Mouse (Mus musculus) heart, adult 2 months (tissue): ENCODE data around the gene Olfr1416. TPM values are rescaled to one million over a fixed set of nuclear protein-coding genes. Genes with fewer than 3 reads are reported as not detected.

Source experiments
- DNase-seq, 2 experiments: peaks; one replicate each; pipeline ENCODE4 v3.0.0; 2021
- H3K27ac ChIP-seq: fragments of 200-600 bp; 2 replicates; pipeline ENCODE4 v1.8.1; 2022
- H3K27me3 ChIP-seq: fragments of 200-500 bp; 2 replicates; pipeline ENCODE4 v1.6.1; 2012; ENCODE audit warnings: mild to moderate bottlenecking, low read length, inconsistent platforms, mixed read lengths; ENCODE audit not compliant: control insufficient read depth, insufficient read depth
- H3K36me3 ChIP-seq: fragments of 200-500 bp; 2 replicates; pipeline ENCODE4 v1.6.1; 2012; ENCODE audit warnings: low read length, inconsistent platforms; ENCODE audit not compliant: control insufficient read depth, insufficient read depth
- H3K4me1 ChIP-seq: fragments of 200-500 bp; 2 replicates; pipeline ENCODE4 v1.6.1; 2011; ENCODE audit warnings: low read length; ENCODE audit not compliant: control insufficient read depth, insufficient read depth
- H3K4me3 ChIP-seq: fragments of 200-600 bp; 2 replicates; pipeline ENCODE4 v1.8.1; 2022
- H3K79me2 ChIP-seq: fragments of 200-500 bp; replicated peaks from 2 replicates; pipeline ENCODE4 v1.6.1; 2012; ENCODE audit warnings: mild to moderate bottlenecking, inconsistent platforms, low read length, moderate library complexity, mixed read lengths; ENCODE audit not compliant: control insufficient read depth, insufficient read depth
- H3K9ac ChIP-seq: fragments of 200-500 bp; 2 replicates; pipeline ENCODE4 v1.6.1; 2012; ENCODE audit warnings: low read depth, mild to moderate bottlenecking, control low read depth, inconsistent platforms, low read length, mixed read lengths
- CTCF ChIP-seq: fragments of 200-600 bp; IDR thresholded peaks from 2 replicates; pipeline ENCODE4 v1.8.1; 2022; ENCODE audit warnings: antibody characterized with exemption, mild to moderate bottlenecking, moderate library complexity
- EP300 ChIP-seq: fragments of 200-500 bp; IDR thresholded peaks from 2 replicates; pipeline ENCODE4 v1.6.1; 2011; ENCODE audit warnings: low read depth, low read length, control low read depth; ENCODE audit not compliant: insufficient read depth
- POLR2A ChIP-seq: fragments of 200-500 bp; IDR thresholded peaks from 2 replicates; pipeline ENCODE4 v1.6.1; 2011; ENCODE audit warnings: mild to moderate bottlenecking, low read depth, low read length, control low read depth; ENCODE audit not compliant: insufficient read depth
- WGBS: fragments of 180-500 bp; shearing (Covaris S2); methylation state at CpG from one replicate; pipeline ENCODE4 v1.1.7; 2018; 5-methylcytosine and 5-hydroxymethylcytosine counted together
- intact Hi-C: fragments of 180-260 bp; cut with DNase I; formaldehyde crosslinking; loops from one replicate; pipeline ENCODE4 v1.15.1; 2025
- microRNA-seq, 2 experiments: library from miRNA; unstranded; fragments of <30 nt; microRNA quantifications; one replicate each; pipeline ENCODE4 v1.2.0; 2021
- polyA plus RNA-seq: library from polyadenylated mRNA; depleted of rRNA; stranded (reverse); fragments of >200 nt; gene quantifications from 2 replicates; pipeline ENCODE4 v1.2.3, GENCODE M21; 2012; rRNA removed
- total RNA-seq, 2 experiments: library from RNA; stranded (reverse); gene quantifications; 2 replicates each; pipeline ENCODE4 v1.2.3; 2021

The Olfr1416 gene
- total and polyA plus RNA-seq, 3 experiments, result not detected

DNA sequence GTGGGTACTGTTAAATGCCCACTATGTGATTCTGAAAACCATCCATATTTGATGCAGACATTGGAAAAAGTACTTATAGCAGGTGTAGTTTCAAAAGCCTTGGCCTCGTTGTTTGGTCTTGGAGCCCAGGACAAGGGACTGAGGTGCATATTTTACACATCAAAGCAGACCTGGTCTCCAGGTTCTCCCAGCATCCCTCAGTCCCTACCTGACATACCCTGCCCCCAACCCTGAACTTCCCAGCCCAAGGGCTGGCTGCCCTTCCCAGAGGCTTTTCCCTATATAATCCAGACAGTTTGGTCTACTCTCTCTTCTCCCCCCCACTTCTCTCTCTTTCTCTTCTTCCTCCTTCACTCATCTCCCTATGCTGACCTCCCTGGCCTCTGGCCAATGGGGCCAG is 53.9 kb downstream of the Olfr1416 start:
- Histone ChIP-seq H3K4me3 (no peak overlapping the region), H3K27me3 (no peaks in the 10 kb centered on the region), H3K36me3 (no peaks in the 10 kb centered on the region), H3K27ac (no peak overlapping the region), H3K79me2 (no peaks in the 10 kb centered on the region), H3K4me1 (no peaks in the 10 kb centered on the region), H3K9ac (no peak overlapping the region)
- intact Hi-C loops, result loop anchor here (5.0 kb wide), 1 partner anchor 39 kb away; no protein-coding TSS in a partner anchor
- 90% methylated on average over 1 of the region's 1 CpGs for WGBS
- TF ChIP-seq EP300 (no peak), CTCF (no peak), POLR2A (no peak)
- DNase-seq, result no peak

Small RNA genes lying within 50 kb of the gene (microRNA-seq; reads per million reads assigned to microRNA genes)
- 4.5 to 10.0 reads per million in 2 experiments for gene Mir6900

Other genes starting within 250 kb of the Olfr1416 start
- 1,000 to 10,000 TPM in 1 of 2 experiments, 100 to 1,000 TPM in 1; 856 to 1,030 TPM for gene Ndufa10, start 11.3 kb downstream of the Olfr1416 start, total RNA-seq
- gene Ndufa10, start 11.3 kb downstream of the Olfr1416 start, polyA plus RNA-seq, result 558 and 706 TPM in 2 replicates
- gene Olfr1415, start 11.0 kb upstream of the Olfr1416 start, total RNA-seq, result not detected
- not detected in 2 replicates for gene Olfr1415, start 11.0 kb upstream of the Olfr1416 start, polyA plus RNA-seq
- not detected for gene Olfr1414, start 33.5 kb upstream of the Olfr1416 start, total RNA-seq
- not detected in 2 replicates for gene Olfr1414, start 33.5 kb upstream of the Olfr1416 start, polyA plus RNA-seq
- gene Olfr1413, start 86.2 kb upstream of the Olfr1416 start, total RNA-seq, result not detected
- gene Olfr1413, start 86.2 kb upstream of the Olfr1416 start, polyA plus RNA-seq, result not detected in 2 replicates
- gene Olfr1412, start 100.7 kb upstream of the Olfr1416 start, total RNA-seq, result not detected
- gene Olfr1412, start 100.7 kb upstream of the Olfr1416 start, polyA plus RNA-seq, result not detected in 2 replicates
- gene Olfr1411, start 109.3 kb upstream of the Olfr1416 start, total RNA-seq, result not detected
- gene Olfr1411, start 109.3 kb upstream of the Olfr1416 start, polyA plus RNA-seq, result not detected in 2 replicates
- not detected for gene Olfr1410, start 120.7 kb upstream of the Olfr1416 start, total RNA-seq
- not detected in 2 replicates for gene Olfr1410, start 120.7 kb upstream of the Olfr1416 start, polyA plus RNA-seq
- gene Olfr12, start 132.7 kb upstream of the Olfr1416 start, total RNA-seq, result not detected
- gene Olfr12, start 132.7 kb upstream of the Olfr1416 start, polyA plus RNA-seq, result not detected in 2 replicates
- gene Cops9, start 156.9 kb upstream of the Olfr1416 start, total RNA-seq, result 100 to 1,000 TPM; 215 to 241 TPM
- 144 and 181 TPM in 2 replicates for gene Cops9, start 156.9 kb upstream of the Olfr1416 start, polyA plus RNA-seq
- gene Otos, start 163.7 kb upstream of the Olfr1416 start, total RNA-seq, result not detected
- gene Otos, start 163.7 kb upstream of the Olfr1416 start, polyA plus RNA-seq, result not detected in 2 replicates